Mouse (Mus musculus) embryonic fibroblast, embryonic 13.5 days (primary cell): ENCODE data around the gene Sox18.

Source experiments
- CTCF ChIP-seq: IDR thresholded peaks from 2 replicates; pipeline ENCODE4 v1.5.1; 2011; ENCODE audit warnings: mild to moderate bottlenecking, control low read depth, low read length, moderate library complexity, borderline replicate concordance; ENCODE audit not compliant: insufficient read depth
- POLR2A ChIP-seq: IDR thresholded peaks from 2 replicates; pipeline ENCODE4 v1.6.1; 2011; ENCODE audit warnings: low read depth, mild to moderate bottlenecking, control low read depth, low read length, moderate library complexity

DNA sequence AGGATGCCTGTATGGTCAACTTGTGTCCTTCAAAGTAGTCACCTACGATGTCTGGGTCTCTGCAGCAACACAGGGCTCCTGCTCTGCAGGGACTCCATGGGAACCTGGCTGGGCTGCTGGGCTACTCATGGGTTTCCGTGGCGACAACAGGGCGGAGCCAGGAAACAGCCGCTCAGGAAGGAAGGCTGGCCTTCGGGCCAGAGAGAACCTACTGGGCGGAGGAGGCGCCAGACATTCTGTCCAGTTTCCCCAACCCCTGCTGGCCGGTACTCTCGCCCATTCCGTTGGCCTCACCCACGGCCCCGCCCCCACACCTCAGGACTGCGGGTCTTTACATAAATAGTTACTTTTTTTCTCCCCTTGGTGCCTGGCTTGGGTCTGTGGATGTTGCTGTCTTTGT is 4.0 kb upstream of the Sox18 start:
- TF ChIP-seq POLR2A (no peak), CTCF (no peak)
